Mouse (Mus musculus) bone marrow, adult 2 months (tissue): ENCODE measurements around the gene Ly86.

ENCODE experiments used
- CTCF ChIP-seq: fragments of 200-500 bp; IDR thresholded peaks from 2 replicates; pipeline ENCODE4 v1.5.1; 2011; ENCODE audit warnings: low read length, control low read depth; ENCODE audit not compliant: control insufficient read depth, insufficient read depth
- POLR2A ChIP-seq: fragments of 200-500 bp; IDR thresholded peaks from 2 replicates; pipeline ENCODE4 v1.6.1; 2011; ENCODE audit warnings: low read depth, mild to moderate bottlenecking, control low read depth, low read length, borderline replicate concordance; ENCODE audit not compliant: control insufficient read depth

DNA sequence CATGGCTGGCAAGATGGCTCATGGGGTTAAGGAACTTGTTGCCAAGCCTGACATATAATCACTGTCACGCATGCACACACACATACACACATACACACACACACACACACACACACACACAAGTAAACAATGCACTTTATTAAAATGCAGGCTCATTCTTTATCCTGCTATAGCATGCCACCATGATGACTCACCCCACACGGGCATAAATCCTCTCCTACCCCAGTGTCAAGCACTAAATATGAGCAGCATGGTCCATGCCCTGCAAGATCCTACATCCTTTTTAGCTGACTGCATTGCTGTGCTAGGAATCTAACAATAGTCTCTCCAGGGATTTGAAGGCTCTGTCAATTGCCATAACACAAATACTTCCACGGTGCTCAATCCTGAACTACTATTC, 83.5 kb downstream of the Ly86 start:
- TF ChIP-seq POLR2A (no peak), CTCF (no peak)
